Mouse (Mus musculus) heart, embryonic 12.5 days (tissue): Measurements from ENCODE around the gene Hapln4. TPM values are rescaled to one million over a fixed set of nuclear protein-coding genes. Genes with fewer than 3 reads are reported as not detected.
A peak's percentile ranks its signal among the peaks of the same experiment; 100 is the strongest.

Experiments
- ATAC-seq: fragments of 200-750 bp; cut with Nextera tagmentation; 2 replicates; pipeline ENCODE4 v1.8.0; 2017; ENCODE audit warnings: moderate TSS enrichment, moderate library complexity; ENCODE audit not compliant: insufficient number of reproducible peaks, low FRiP score
- H3K27ac ChIP-seq: fragments of 300-500 bp; sonication (generic); 2 replicates; pipeline ENCODE4 v1.5.1; 2016; ENCODE audit warnings: mild to moderate bottlenecking, moderate library complexity; ENCODE audit not compliant: poor library complexity, severe bottlenecking
- H3K27me3 ChIP-seq: fragments of 300-500 bp; sonication (generic); replicated peaks from 2 replicates; pipeline ENCODE4 v1.6.1; 2016; ENCODE audit warnings: mild to moderate bottlenecking, moderate library complexity
- H3K36me3 ChIP-seq: fragments of 300-500 bp; sonication (generic); 2 replicates; pipeline ENCODE4 v1.6.1; 2016; ENCODE audit warnings: mild to moderate bottlenecking, moderate library complexity
- H3K4me1 ChIP-seq: fragments of 300-500 bp; sonication (generic); replicated peaks from 2 replicates; pipeline ENCODE4 v1.6.1; 2016; ENCODE audit warnings: mild to moderate bottlenecking
- H3K4me2 ChIP-seq: fragments of 300-500 bp; sonication (generic); 2 replicates; pipeline ENCODE4 v1.6.1; 2016; ENCODE audit warnings: mild to moderate bottlenecking, moderate library complexity
- H3K4me3 ChIP-seq: fragments of 300-500 bp; sonication (generic); 2 replicates; pipeline ENCODE4 v1.5.1; 2016; ENCODE audit warnings: mild to moderate bottlenecking
- H3K9ac ChIP-seq: fragments of 300-500 bp; sonication (generic); 2 replicates; pipeline ENCODE4 v1.6.1; 2016; ENCODE audit warnings: mild to moderate bottlenecking, moderate library complexity
- H3K9me3 ChIP-seq: fragments of 300-500 bp; sonication (generic); replicated peaks from 2 replicates; pipeline ENCODE4 v1.6.1; 2016; ENCODE audit warnings: mild to moderate bottlenecking, moderate library complexity
- WGBS: fragments of 180-500 bp; shearing (Covaris S2); methylation state at CpG from one replicate; pipeline ENCODE4 v1.1.7; 2016; 5-methylcytosine and 5-hydroxymethylcytosine counted together
- polyA plus RNA-seq: library from polyadenylated mRNA; unstranded; fragments of >200 nt; fragmentation: Nextera tagmentation; extraction: Ambion mirVana; gene quantifications from 2 replicates; pipeline ENCODE4 v1.2.1, GENCODE M21; 2016

Hapln4 gene
- polyA plus RNA-seq, 1 experiment from 2014 or later, result 0.11 TPM

DNA sequence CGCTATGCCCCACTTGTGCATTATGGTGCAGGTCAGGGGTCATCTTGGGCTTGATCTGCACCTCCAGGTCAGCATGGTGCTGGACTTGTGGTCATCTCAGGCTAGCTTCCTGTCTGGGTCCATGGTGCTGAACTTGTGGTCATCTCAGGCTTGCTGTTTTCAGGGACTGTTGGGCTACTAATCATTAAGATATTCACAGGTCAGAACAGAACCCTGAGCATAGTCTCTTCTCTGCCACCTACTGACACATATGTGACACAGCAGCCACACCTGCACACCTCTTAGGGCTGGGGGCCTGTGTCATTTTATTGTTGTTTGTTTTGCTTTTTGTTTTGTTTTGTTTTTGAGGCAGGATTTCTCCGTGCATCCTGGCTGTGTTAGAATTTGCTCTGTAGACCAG lies 39.6 kb downstream of the Hapln4 start:
- H3K36me3 ChIP-seq, result no peaks in the 10 kb centered on the region
- H3K4me2 ChIP-seq, result no peak overlapping the region
- H3K27ac ChIP-seq, result no peak overlapping the region
- H3K4me3 ChIP-seq, result no peak overlapping the region
- peaks cover 79% of the 10 kb centered on the region for H3K27me3 ChIP-seq
- no peak overlapping the region for H3K9ac ChIP-seq
- peaks cover 4% of the 10 kb centered on the region; the same call in 1 of the 2 replicates for H3K4me1 ChIP-seq
- no peak for ATAC-seq
- 49% methylated on average over 2 of the region's 2 CpGs for WGBS
- H3K9me3 ChIP-seq, result no peaks in the 10 kb centered on the region

DNA sequence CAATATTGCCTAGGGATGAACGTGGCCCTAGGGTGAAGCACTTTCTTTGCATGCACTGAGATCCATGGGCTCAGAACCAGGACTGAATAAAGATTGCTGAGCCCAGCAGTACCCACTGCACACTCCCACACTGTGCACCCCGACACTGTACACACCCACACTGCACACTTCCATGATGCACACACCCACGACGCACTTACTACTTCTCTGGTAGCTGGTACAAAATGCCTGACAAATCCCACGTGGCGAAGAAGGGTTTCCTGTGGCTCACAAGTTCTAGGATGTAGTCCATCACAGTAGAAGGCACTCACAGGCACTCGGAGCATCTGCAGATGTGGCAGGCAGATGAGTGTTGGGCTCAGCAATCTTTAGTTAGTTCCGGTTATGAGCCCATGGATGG lies 41.7 kb downstream of the Hapln4 start:
- Histone ChIP-seq H3K4me2 (no peak overlapping the region), H3K9ac (no peak overlapping the region), H3K36me3 (no peaks in the 10 kb centered on the region), H3K4me3 (no peak overlapping the region), H3K9me3 (no peaks in the 10 kb centered on the region), H3K27me3 (peaks cover 58% of the 10 kb centered on the region), H3K4me1 (peaks cover 21% of the 10 kb centered on the region), H3K27ac (no peak overlapping the region)
- no peak for ATAC-seq
- 58% methylated on average over 8 of the region's 8 CpGs for WGBS

DNA sequence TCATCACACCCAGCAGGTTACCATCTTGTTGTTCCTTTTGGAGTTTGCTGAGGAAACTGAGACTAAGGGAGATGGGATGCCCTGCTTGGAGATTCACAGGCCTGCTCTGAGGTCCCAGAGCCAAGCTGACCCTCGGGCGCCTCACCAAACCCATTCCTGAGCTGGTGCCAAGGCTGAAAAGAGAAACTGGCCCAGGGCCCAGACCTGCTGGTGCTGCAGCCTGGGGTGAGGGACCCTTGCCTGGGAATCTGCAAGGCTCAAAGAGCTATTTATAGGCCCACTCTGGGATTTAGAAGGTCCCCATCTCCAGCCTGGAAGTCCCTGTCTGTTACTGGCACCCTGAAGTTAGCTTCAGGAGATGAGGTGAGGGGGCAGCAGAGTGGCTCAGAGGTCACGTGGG lies 45.2 kb downstream of the Hapln4 start:
- H3K27ac ChIP-seq, result peak overlapping the region; percentile 60
- no peak overlapping the region for H3K9ac ChIP-seq
- no peaks in the 10 kb centered on the region for H3K9me3 ChIP-seq
- no peak overlapping the region for H3K4me2 ChIP-seq
- 51% methylated on average over 3 of the region's 3 CpGs for WGBS
- peaks cover 24% of the 10 kb centered on the region for H3K27me3 ChIP-seq
- peaks cover 12% of the 10 kb centered on the region for H3K36me3 ChIP-seq
- H3K4me1 ChIP-seq, result peaks cover 30% of the 10 kb centered on the region
- ATAC-seq, result peak; percentile 34; the same call in 1 of the 2 replicates
- no peak overlapping the region for H3K4me3 ChIP-seq

DNA sequence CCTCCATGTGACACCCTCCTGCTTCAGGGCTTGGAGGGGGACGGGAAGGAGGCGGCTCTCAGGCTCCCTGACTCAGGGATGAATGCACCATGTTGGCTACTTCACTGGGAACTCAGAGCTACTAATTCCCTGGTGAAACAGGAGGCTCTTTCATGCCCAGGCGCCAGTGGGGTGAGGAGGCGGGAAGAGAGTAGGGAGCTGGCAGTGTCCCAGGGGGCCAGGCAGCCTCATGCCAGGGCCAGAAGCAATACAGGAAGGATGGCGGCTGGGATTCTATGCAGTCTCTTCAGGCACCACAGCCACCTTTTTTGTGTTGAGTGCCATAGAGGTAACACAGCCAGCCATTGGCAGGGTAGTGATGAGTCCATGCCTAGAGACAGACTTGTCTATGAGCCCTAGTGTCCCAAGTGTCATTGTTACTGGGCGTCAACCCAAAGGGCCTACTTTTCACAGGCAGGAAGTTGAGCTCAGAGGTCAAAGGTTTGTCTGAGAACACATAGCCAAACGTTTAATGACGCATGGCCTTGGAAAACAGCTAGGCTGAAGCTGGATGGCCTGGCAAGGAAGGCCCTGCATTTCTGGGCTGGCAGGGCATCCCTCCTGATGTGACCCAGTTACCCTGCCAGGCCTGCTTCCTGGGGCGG lies 46.2 kb downstream of the Hapln4 start:
- Histone ChIP-seq H3K4me2 (no peak overlapping the region), H3K9ac (no peak overlapping the region), H3K27ac (no peak overlapping the region), H3K27me3 (peaks cover 15% of the 10 kb centered on the region), H3K9me3 (no peaks in the 10 kb centered on the region), H3K4me3 (no peak overlapping the region), H3K36me3 (peaks cover 22% of the 10 kb centered on the region), H3K4me1 (peaks cover 30% of the 10 kb centered on the region)
- ATAC-seq, result no peak
- 63% methylated on average over 9 of the region's 9 CpGs for WGBS

DNA sequence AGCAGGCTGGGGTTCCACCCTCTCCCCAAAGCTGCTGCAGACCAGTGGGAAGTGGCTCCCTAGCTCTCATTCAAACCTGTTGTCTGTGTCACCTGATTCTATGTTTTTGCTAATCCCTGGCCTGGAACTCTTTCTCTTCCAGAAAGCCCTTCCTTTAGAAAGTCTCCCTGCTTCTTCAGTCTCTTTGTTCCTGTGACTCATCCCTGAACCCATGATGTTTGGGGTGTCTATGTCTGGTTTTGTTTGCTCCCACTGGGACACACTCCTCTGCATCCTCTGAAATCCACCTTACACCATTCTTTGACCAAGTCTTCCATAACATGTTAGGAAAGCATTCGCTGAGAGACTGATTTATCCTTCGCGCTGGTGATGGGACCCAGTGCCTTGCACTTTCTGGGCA lies 46.8 kb downstream of the Hapln4 start:
- 72% methylated on average over 3 of the region's 3 CpGs for WGBS
- Histone ChIP-seq H3K27ac (no peak overlapping the region), H3K36me3 (peaks cover 28% of the 10 kb centered on the region), H3K4me1 (peaks cover 35% of the 10 kb centered on the region), H3K9me3 (no peaks in the 10 kb centered on the region), H3K4me2 (no peak overlapping the region), H3K27me3 (0 out of 2 replicates have a peak, but pooled peaks cover 8% of the 10 kb centered on the region), H3K4me3 (no peak overlapping the region), H3K9ac (no peak overlapping the region)
- no peak for ATAC-seq

DNA sequence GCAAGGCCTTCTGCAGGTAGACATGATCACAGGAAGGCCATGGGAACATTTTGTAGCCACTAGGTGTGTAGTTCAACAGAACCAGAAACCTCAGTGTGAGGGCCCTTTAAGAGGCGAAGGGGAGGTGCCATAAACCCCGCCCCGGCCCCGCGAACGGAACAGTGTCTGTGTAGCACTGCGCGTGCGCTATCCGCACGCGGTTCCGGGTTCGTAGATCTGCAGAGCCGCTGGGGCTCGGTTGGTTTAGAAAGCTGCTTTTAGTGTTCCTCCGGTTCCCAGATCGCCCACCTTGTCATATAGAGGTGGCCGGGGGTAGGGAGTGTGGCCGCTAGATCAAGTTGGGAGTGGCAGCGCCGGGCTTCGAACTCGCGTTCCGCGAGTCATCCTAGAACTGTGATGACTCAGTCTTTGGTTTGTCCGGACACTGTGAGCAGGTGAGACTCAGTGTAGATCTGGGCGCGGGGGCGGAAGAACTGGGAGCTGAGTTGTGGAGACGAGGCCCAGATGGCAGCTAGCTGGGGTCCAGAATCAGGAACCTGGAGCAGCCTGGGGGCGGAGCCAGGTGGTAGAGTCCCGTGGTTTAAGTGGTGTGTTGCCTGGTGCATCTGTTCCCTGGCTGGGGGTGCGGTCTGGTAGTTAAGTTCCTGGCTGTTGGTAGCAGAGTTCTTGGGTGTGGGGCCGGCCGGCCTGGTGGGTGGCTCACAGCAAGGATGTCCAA lies 48.1 kb downstream of the Hapln4 start, which contains the start of gene Nr2c2ap:
TSS of gene Nr2c2ap (plus strand) at position 168 of the 718 bp plus-strand sequence.
- 1% methylated on average over 37 of the region's 37 CpGs for WGBS
- H3K27ac ChIP-seq, result 0 out of 2 replicates have a peak within 1 kb of the TSS, but pooled peaks have one; percentile 29
- H3K4me1 ChIP-seq, result peaks cover 37% of the 10 kb centered on the region

DNA sequence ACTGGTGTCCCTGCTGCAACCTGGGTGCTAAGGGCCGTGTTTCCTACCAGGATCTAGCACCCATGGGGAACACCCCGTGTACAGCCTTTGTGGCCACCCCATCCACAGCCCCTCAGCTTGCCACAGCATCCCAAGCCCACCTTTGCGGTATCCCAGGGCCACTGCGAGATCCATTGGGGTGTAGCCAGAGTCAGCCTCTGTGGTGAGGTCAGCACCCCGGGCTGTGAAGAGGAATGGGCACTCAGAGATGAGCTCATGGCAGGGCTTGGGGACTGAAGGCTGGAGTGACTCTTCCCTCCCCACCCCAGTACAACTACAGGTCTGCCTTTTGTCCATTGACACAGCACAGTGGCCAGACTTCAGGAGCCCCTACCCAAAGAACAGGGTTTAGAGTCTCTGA lies 50.8 kb downstream of the Hapln4 start:
- H3K9me3 ChIP-seq, result no peaks in the 10 kb centered on the region
- H3K27ac ChIP-seq, result no peak overlapping the region
- H3K36me3 ChIP-seq, result peaks cover 46% of the 10 kb centered on the region
- H3K27me3 ChIP-seq, result no peaks in the 10 kb centered on the region
- H3K4me2 ChIP-seq, result no peak overlapping the region
- no peak overlapping the region for H3K4me3 ChIP-seq
- ATAC-seq, result no peak
- WGBS, result 88% methylated on average over 5 of the region's 5 CpGs
- peaks cover 37% of the 10 kb centered on the region for H3K4me1 ChIP-seq
- no peak overlapping the region for H3K9ac ChIP-seq

More for the DNA sequence above, 48.1 kb downstream of the Hapln4 start, which contains the start of gene Nr2c2ap:
- Histone ChIP-seq H3K9ac (peak within 1 kb of the TSS; percentile 84), H3K4me3 (peak within 1 kb of the TSS; percentile 89), H3K9me3 (no peaks in the 10 kb centered on the region), H3K27me3 (no peaks in the 10 kb centered on the region), H3K4me2 (peak within 1 kb of the TSS; percentile 90), H3K36me3 (peaks cover 41% of the 10 kb centered on the region)
- peak; percentile 83 for ATAC-seq

DNA sequence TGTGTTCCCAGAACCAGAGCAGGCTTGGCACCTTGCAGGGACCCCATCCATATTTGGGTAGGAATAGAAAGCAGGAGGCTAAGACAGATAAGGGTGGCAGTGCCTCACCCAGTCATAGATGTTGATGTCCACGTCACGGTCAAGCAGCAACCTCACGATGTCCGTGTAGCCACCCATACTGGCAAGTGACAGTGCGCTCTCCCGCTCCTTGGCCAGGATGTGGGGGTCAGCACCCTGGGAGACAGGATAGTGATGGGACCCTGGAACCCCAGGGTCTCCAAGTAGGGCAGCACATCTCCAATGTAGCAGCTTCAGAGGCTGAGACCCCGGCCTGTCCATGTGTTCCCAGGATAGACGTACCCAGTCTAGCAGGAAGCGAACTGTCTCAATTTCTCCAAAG lies 51.7 kb downstream of the Hapln4 start:
- no peak overlapping the region for H3K4me2 ChIP-seq
- peak overlapping the region; percentile 45; the same call in 1 of the 2 replicates for H3K27ac ChIP-seq
- H3K9ac ChIP-seq, result no peak overlapping the region
- 77% methylated on average over 9 of the region's 9 CpGs for WGBS
- no peak for ATAC-seq
- H3K4me1 ChIP-seq, result peaks cover 29% of the 10 kb centered on the region
- H3K27me3 ChIP-seq, result no peaks in the 10 kb centered on the region
- no peak overlapping the region for H3K4me3 ChIP-seq
- H3K9me3 ChIP-seq, result no peaks in the 10 kb centered on the region
- peaks cover 46% of the 10 kb centered on the region for H3K36me3 ChIP-seq

DNA sequence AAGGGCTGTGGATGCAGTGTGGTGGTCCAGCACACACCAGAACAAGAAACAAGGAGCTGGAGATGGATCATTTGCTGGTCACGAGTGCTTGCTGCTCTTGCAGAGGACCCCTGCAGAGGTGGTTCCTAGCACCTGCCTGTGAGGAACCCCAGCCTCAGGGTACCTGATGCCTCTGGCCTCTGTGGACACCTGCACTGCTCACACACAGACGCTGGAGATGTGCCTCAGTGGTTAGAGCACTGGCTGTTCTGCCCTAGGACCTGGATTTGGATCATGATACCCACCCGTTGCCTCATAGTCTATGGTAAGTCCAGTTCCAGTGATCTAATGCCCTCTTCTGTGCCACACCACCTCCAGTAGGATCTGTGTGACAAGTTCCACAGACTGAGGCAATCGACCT lies 53.3 kb downstream of the Hapln4 start:
- peaks cover 46% of the 10 kb centered on the region for H3K36me3 ChIP-seq
- no peak overlapping the region for H3K4me2 ChIP-seq
- no peak overlapping the region for H3K27ac ChIP-seq
- H3K4me1 ChIP-seq, result peaks cover 35% of the 10 kb centered on the region
- H3K9me3 ChIP-seq, result no peaks in the 10 kb centered on the region
- no peak overlapping the region for H3K9ac ChIP-seq
- H3K27me3 ChIP-seq, result no peaks in the 10 kb centered on the region
- 85% methylated on average over 4 of the region's 4 CpGs for WGBS
- H3K4me3 ChIP-seq, result no peak overlapping the region
- no peak for ATAC-seq

DNA sequence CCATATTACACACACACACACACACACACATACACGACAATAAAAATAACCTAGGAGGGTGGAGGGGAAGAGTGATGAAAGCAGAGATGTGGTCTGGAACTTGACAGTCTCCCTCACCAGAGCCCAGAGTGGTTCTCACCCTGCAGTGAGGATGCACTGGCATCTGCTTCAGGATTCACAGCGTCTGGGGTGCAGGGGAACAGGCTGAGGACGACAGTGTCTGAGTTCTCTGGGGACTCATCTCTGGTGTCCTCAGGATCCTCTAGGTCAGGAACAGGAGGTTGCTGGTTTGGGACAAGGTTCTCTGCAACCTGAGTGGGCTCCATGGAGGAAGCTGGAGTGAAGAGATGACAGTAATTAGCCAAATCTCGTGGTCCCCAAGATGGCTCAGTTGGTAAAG lies 54.6 kb downstream of the Hapln4 start:
- ATAC-seq, result no peak
- peak overlapping the region; percentile 73; the same call in 1 of the 2 replicates for H3K9ac ChIP-seq
- H3K36me3 ChIP-seq, result peaks cover 46% of the 10 kb centered on the region

DNA sequence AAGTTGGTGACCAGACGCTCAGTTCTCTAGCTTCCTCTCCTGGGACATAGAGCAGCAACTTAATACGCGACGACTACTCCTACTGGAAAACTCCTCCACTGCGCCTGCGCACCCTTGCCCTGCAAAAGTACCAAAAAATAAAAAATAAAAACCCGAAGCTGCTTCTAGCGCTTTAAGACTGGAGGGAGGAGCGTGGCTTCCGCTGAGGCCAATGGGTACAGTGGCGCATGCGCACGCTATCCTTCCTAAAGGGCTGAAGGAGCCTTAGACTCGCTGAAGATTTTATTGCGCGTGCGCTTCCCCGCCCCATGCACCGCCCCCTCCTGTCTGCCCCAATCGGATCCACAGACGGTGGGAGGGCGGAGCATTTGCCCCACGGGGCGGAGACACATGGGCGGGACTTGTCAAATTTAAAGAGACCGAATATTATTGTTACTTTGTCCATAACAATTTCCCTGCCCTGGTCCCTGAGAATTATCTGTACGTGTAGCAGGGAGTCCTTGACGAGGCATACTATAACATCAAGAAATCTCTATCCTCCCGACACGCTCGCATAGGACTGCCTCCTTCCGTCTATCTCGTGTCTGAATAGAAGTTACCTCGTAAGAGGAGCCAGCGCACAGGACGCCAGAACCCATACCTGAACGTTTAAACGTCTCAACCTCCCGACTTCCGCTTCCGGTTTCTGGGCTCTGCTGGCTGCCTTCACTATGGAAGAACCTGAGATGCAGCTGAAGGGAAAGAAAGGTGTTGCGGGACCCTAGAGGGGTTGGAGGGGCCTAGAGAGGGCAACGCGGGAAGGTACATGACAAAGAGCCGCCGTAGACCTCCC lies 56.0 kb downstream of the Hapln4 start, which contains the start of the genes Rfxank, Borcs8 and Mef2b:
TSS of gene Rfxank (minus strand) at position 129 of the 832 bp plus-strand sequence.
TSS of gene Borcs8 (plus strand) at position 474 of the 832 bp plus-strand sequence.
TSS of gene Mef2b (plus strand) at position 686 of the 832 bp plus-strand sequence.
- H3K36me3 ChIP-seq, result peaks cover 46% of the 10 kb centered on the region
- under 1% methylated on average over 46 of the region's 46 CpGs for WGBS

More for the DNA sequence above, 54.6 kb downstream of the Hapln4 start:
- peaks cover 27% of the 10 kb centered on the region for H3K4me1 ChIP-seq
- H3K4me3 ChIP-seq, result peak overlapping the region; percentile 64
- H3K27ac ChIP-seq, result no peak overlapping the region
- H3K4me2 ChIP-seq, result peak overlapping the region; percentile 73
- H3K9me3 ChIP-seq, result no peaks in the 10 kb centered on the region
- WGBS, result 72% methylated on average over 4 of the region's 4 CpGs
- H3K27me3 ChIP-seq, result no peaks in the 10 kb centered on the region

More for the DNA sequence above, 56.0 kb downstream of the Hapln4 start, which contains the start of the genes Rfxank, Borcs8 and Mef2b:
- Histone ChIP-seq H3K4me3 (peak within 1 kb of the TSS; percentile 64), H3K4me1 (peaks cover 27% of the 10 kb centered on the region), H3K27ac (peak within 1 kb of the TSS; percentile 59), H3K4me2 (peak within 1 kb of the TSS; percentile 73), H3K9me3 (no peaks in the 10 kb centered on the region), H3K9ac (peak within 1 kb of the TSS; percentile 74), H3K27me3 (no peaks in the 10 kb centered on the region)
- peak; percentile 98 for ATAC-seq
